ENCODE assay signal across 10 mouse cellular contexts in the genomic region with DNA sequence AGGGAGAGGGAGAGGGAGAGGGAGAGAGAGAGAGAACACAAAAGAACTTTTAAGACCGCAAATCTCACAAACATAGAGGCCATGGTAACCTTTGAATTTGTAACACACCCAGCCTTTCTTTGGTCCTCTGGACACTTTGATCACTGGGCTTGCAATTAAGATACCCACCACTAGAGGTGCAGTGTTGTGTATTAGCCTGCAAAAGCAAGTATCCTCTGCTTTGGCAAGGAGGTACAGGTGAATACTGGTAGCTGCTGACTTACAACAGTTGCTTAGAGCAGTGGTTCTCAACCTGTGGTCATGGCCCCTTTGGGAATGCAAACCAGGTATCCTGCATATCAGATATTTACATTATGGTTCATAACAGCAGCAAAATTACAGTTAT.
DNase-seq lines count a peak whose midpoint lies in the region; ATAC-seq and TF ChIP-seq lines count a peak whose summit lies in the region.
"Had no signal": no experiment of that assay in that cellular context is flagged by ENCODE, and none has a peak within 500 bp of the region (broad histone marks: within the 10 kb centered on the region; RNA-seq: fewer than 3 reads in every experiment).

No protein-coding gene starts in this region.

- no peaks in the 10 kb centered on the region for H3K79me2 ChIP-seq in liver, adult 2 months (ENCODE audit: control insufficient read depth, insufficient read depth, low read length)

- H3K9ac ChIP-seq in liver, adult 2 months (ENCODE audit: low read depth, low read length): no peak overlapping the region
- no peak overlapping the region for H3K9ac ChIP-seq in liver, embryonic 12.5 days
- no peak overlapping the region for H3K9ac ChIP-seq in midbrain, embryonic 11.5 days (ENCODE audit: low read length)
- H3K9ac ChIP-seq: heart, embryonic 15.5 days had no signal

- no peaks in the 10 kb centered on the region for H3K27me3 ChIP-seq in liver, adult 2 months (ENCODE audit: control insufficient read depth, insufficient read depth, low read length)
- no peaks in the 10 kb centered on the region for H3K27me3 ChIP-seq in liver, embryonic 12.5 days (replicated peaks)
- H3K27me3 ChIP-seq in midbrain, embryonic 11.5 days (ENCODE audit: control insufficient read depth, insufficient read depth, low read length): no peaks in the 10 kb centered on the region
- H3K27me3 ChIP-seq: heart, embryonic 15.5 days had no signal

- TF ChIP-seq CTCF in gastrocnemius, adult 2 months (IDR thresholded peaks at IDR 0.05): peak; percentile 48
- TF ChIP-seq CTCF in liver, adult 2 months (IDR thresholded peaks at IDR 0.05; ENCODE audit: low read depth, low read length): peak; percentile 29; the same call in 1 of the 2 replicates

- TF ChIP-seq POLR2A in liver, adult 2 months (IDR thresholded peaks at IDR 0.05; ENCODE audit: extremely low read depth, insufficient read depth, low read length): no peak

- WGBS in liver, adult 2 months: 41% methylated on average over 1 of the region's 1 CpGs
- WGBS in liver, embryonic 12.5 days (ENCODE audit: insufficient replicate concordance): 40% methylated on average over 1 of the region's 1 CpGs
- 44% methylated on average over 1 of the region's 1 CpGs for WGBS in midbrain, embryonic 11.5 days

- no peak for ATAC-seq in liver, embryonic 12.5 days
- no peak for ATAC-seq in midbrain, embryonic 11.5 days (ENCODE audit: low FRiP score)

- no peaks in the 10 kb centered on the region for H3K9me3 ChIP-seq in liver, embryonic 12.5 days (replicated peaks)
- H3K9me3 ChIP-seq in midbrain, embryonic 11.5 days (ENCODE audit: control insufficient read depth, low read length): no peaks in the 10 kb centered on the region

- no peak overlapping the region for H3K4me2 ChIP-seq in liver, embryonic 12.5 days
- no peak overlapping the region for H3K4me2 ChIP-seq in midbrain, embryonic 11.5 days
- H3K4me2 ChIP-seq: heart, embryonic 15.5 days had no signal

- intact Hi-C loops in gastrocnemius, adult 2 months (cut with DNase I): no loop called here

- DNase-seq in gastrocnemius, adult 2 months: no peak
- no peak for DNase-seq in gastrocnemius, postnatal 25 days
- DNase-seq in liver, adult 2 months (ENCODE audit: extremely low read depth, low read depth, low spot score): peak; percentile 15
- peak; percentile 41 for DNase-seq in brain, adult 2 months (ENCODE audit: low read depth, low spot score)
- DNase-seq in lung, postnatal 25 days (ENCODE audit: low spot score): peak; percentile 19
- no peak for DNase-seq in adrenal gland, adult 8-10 months
- DNase-seq in midbrain, embryonic 11.5 days (ENCODE audit: low spot score, missing footprints): no peak
- DNase-seq: layer of hippocampus, postnatal 36 days had no signal

- H3K4me1 ChIP-seq in liver, adult 2 months (ENCODE audit: control insufficient read depth, insufficient read depth, low read length): no peaks in the 10 kb centered on the region
- 0 out of 2 replicates have a peak, but pooled peaks cover 2% of the 10 kb centered on the region for H3K4me1 ChIP-seq in liver, embryonic 12.5 days
- peaks cover 17% of the 10 kb centered on the region for H3K4me1 ChIP-seq in midbrain, embryonic 11.5 days (ENCODE audit: control insufficient read depth, insufficient read depth, low read length)

- H3K4me3 ChIP-seq in gastrocnemius, adult 2 months: no peak overlapping the region
- H3K4me3 ChIP-seq in liver, adult 2 months (ENCODE audit: insufficient read depth, low read depth, low read length): no peak overlapping the region
- no peak overlapping the region for H3K4me3 ChIP-seq in liver, embryonic 12.5 days
- no peak overlapping the region for H3K4me3 ChIP-seq in midbrain, embryonic 11.5 days (ENCODE audit: low read depth, low read length)
- H3K4me3 ChIP-seq: heart, embryonic 15.5 days had no signal

- no peak overlapping the region for H3K27ac ChIP-seq in gastrocnemius, adult 2 months
- H3K27ac ChIP-seq in liver, adult 2 months (replicated peaks; ENCODE audit: insufficient read depth, low read depth, low read length): no peak overlapping the region
- H3K27ac ChIP-seq in liver, embryonic 12.5 days: no peak overlapping the region
- H3K27ac ChIP-seq in midbrain, embryonic 11.5 days (ENCODE audit: low read depth, low read length): no peak overlapping the region
- H3K27ac ChIP-seq: heart, embryonic 15.5 days had no signal

- no peaks in the 10 kb centered on the region for H3K36me3 ChIP-seq in liver, adult 2 months (ENCODE audit: control insufficient read depth, insufficient read depth, low read length)
- no peaks in the 10 kb centered on the region for H3K36me3 ChIP-seq in liver, embryonic 12.5 days
- H3K36me3 ChIP-seq in midbrain, embryonic 11.5 days (ENCODE audit: control insufficient read depth, insufficient read depth, low read length): no peaks in the 10 kb centered on the region
- H3K36me3 ChIP-seq: heart, embryonic 15.5 days had no signal

Comparison
In these comparisons a context has a peak if more than half of its experiments do, and no peak if none do; other contexts are left out.
1. DNase-seq: peak in liver, adult 2 months (single experiment), brain, adult 2 months (single experiment) and lung, postnatal 25 days (single experiment); none in gastrocnemius, adult 2 months (single experiment), gastrocnemius, postnatal 25 days (single experiment), adrenal gland, adult 8-10 months (single experiment) and midbrain, embryonic 11.5 days (single experiment).